Mouse (Mus musculus): Measurements from ENCODE around the gene Frat2. TPM values are rescaled to one million over a fixed set of nuclear protein-coding genes. Genes with fewer than 3 reads are reported as not detected.
A peak's percentile ranks its signal among the peaks of the same experiment; 100 is the strongest.

Frat2 gene
- polyA plus RNA-seq, 1 experiment from 2014 or later = 10.7 TPM

DNA sequence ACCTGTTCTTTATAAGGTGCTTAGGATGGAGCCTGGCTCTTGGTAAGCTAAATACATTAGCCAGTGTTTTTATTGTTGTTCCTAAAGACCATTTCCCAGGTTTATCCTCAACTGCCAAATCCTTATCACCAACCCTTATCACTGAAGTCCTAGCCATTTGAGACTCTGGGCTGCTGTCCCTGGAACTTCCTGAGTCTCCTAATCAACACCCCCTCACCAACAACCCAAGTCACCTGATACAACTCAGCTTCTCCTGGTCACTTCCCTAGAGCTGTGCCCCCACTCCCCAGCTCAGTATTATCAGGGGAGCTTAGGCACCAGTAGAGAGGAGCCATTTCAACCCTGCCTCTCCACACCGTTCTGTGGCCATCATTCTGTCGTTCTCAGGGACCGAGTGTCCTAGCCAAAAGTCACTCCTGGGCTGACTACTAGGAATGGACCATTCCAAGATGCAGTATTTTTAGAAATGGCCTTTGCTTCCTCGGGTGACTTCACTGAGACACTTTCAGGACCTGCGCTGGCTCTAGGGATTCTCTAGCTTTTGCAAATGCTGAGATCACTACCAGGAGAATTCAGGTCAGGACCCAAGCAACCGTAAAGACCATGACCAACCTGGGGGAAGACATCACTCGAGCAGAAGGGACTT lies 6.7 kb downstream of the Frat2 start:
- Histone ChIP-seq H3K4me3 (replicated peaks) (no peak overlapping the region), H3K36me3 (no peaks in the 10 kb centered on the region), H3K9ac (no peak overlapping the region), H3K27me3 (replicated peaks) (no peaks in the 10 kb centered on the region), H3K27ac (no peak overlapping the region), H3K4me2 (replicated peaks) (no peak overlapping the region), H3K9me3 (no peaks in the 10 kb centered on the region), H3K4me1 (replicated peaks) (peaks cover 11% of the 10 kb centered on the region; the same call in 1 of the 2 replicates)
- ATAC-seq = no peak
- WGBS = 73% methylated on average over 7 of the region's 7 CpGs

DNA sequence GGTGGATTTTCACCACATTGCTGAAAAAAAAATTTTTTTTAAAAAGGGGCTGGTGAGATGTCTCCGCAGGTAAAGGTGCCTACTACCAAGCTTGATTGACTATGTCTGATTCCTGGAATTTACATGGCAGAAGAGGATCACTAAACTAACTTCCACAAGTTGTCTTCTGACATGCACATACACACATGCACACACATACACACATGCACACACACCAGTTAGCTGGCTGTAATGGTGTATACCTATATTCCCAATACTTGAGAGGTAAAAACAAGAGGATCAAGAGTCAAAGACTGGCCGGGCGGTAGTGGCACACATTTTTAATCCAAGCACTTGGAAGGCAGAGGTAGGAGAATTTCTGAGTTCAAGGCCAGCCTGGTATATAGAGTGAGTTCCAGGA lies 8.2 kb downstream of the Frat2 start:
- ATAC-seq = no peak
- Histone ChIP-seq H3K4me2 (replicated peaks) (0 out of 2 replicates have a peak overlapping the region, but pooled peaks have one; percentile 24), H3K4me1 (replicated peaks) (peaks cover 8% of the 10 kb centered on the region; the same call in 1 of the 2 replicates), H3K27ac (peak overlapping the region; percentile 63), H3K27me3 (replicated peaks) (no peaks in the 10 kb centered on the region), H3K9me3 (no peaks in the 10 kb centered on the region), H3K36me3 (no peaks in the 10 kb centered on the region), H3K9ac (no peak overlapping the region), H3K4me3 (replicated peaks) (no peak overlapping the region)
- WGBS = 91% methylated on average over 3 of the region's 3 CpGs

DNA sequence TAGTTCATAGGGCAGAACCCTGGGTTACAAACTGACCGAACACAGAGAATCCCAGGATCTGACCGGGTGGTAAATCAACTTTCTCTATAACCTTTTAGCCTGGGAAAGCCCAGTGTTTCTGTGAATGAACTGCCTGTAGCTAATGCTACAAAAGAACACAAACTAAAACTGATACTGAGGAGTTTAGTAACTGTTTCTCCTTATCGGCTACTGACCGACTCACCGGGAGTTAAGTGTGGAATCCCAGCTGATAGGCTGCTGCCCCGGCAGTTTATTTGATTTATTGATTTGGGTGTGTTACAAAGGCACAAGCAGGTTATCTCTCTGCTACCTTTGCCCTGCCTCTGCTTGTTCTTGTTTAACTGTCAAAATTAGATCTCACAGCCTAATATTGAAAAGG lies 9.1 kb downstream of the Frat2 start:
- Histone ChIP-seq H3K36me3 (no peaks in the 10 kb centered on the region), H3K9me3 (no peaks in the 10 kb centered on the region), H3K4me3 (replicated peaks) (peak overlapping the region; percentile 9; the same call in 1 of the 2 replicates), H3K27ac (peak overlapping the region; percentile 77), H3K27me3 (replicated peaks) (no peaks in the 10 kb centered on the region), H3K4me1 (replicated peaks) (peaks cover 8% of the 10 kb centered on the region; the same call in 1 of the 2 replicates), H3K4me2 (replicated peaks) (peak overlapping the region; percentile 47), H3K9ac (no peak overlapping the region)
- 23% methylated on average over 6 of the region's 6 CpGs for WGBS
- ATAC-seq = peak; percentile 74

DNA sequence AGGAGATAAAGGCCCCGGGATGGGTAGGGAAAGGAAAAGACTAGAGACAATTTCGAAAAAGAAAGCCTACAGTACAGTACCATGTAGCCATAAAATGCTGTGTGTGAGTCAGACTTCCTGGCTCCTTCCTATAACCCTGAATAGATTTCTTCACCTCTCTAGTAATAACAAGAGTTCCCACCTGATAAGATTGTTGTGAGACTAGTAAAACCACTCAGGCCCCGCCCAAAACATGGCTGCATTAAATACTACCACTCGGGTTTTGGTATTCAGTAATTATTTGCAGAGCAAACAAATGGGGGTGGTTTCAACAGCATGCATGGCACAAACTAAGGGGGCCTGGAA lies 10.0 kb downstream of the Frat2 start:
- Histone ChIP-seq H3K4me3 (replicated peaks) (no peak overlapping the region), H3K4me1 (replicated peaks) (peaks cover 8% of the 10 kb centered on the region; the same call in 1 of the 2 replicates), H3K4me2 (replicated peaks) (peak overlapping the region; percentile 47), H3K27ac (peak overlapping the region; percentile 77), H3K36me3 (no peaks in the 10 kb centered on the region), H3K9ac (no peak overlapping the region), H3K27me3 (replicated peaks) (no peaks in the 10 kb centered on the region), H3K9me3 (no peaks in the 10 kb centered on the region)
- 35% methylated on average over 4 of the region's 4 CpGs for WGBS
- ATAC-seq = peak; percentile 80

DNA sequence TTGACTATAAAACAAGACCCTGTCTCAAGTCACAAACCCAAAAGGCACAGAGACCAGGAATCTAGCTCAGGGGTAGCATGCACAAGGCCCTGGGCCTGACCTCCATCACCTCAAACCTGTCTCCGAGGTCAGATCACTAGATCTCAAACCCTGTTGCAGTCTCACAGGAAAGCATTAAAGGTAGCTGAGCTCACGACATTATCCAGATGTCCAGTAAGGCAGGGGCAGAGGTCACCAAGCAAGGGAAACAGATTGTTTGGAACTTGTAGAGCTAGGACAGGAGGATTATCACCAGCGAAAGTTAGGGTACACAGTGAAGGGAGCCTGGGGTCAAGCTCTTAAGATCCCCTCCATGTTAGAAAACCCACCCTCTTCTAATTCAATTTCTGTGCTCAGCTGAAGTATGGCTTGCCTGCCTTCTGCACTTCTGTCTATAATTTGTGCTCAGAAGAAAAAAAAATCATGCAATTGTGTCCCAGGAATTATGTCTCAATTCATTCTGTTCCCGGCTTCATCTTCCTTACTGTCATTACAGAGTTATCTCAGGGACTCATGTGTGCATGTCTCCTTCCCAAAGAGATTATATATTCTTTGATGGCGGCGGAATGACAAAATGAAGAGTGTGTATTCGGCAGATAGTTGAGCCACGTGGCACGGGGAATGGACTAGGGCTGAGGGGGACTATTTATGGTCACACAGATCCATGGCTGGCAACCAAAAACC lies 10.6 kb downstream of the Frat2 start:
- Histone ChIP-seq H3K4me2 (replicated peaks) (peak overlapping the region; percentile 47), H3K36me3 (no peaks in the 10 kb centered on the region), H3K4me1 (replicated peaks) (peaks cover 8% of the 10 kb centered on the region; the same call in 1 of the 2 replicates), H3K9ac (no peak overlapping the region), H3K27me3 (replicated peaks) (no peaks in the 10 kb centered on the region), H3K9me3 (no peaks in the 10 kb centered on the region), H3K4me3 (replicated peaks) (no peak overlapping the region), H3K27ac (peak overlapping the region; percentile 72)
- 29% methylated on average over 9 of the region's 9 CpGs for WGBS
- ATAC-seq = no peak; the same call in 1 of the 2 replicates

DNA sequence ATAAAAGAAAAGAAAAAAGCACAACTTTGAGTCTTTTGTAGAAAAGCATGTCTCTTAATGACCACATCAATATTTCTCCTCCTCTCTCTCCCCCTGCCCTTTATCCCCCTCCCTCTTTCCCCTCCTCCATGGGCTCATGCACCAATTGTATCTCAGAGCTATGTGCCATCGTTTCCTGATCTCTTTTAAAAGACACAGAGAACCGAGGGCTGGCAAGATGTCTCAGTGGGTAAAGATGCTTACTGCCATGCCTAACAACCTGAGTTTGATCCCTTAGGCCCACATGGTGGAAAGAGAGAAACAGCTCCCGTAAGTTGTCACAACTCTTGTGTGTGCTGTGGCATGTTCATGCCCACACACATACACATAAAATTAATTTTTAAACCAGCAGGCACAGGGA lies 11.2 kb downstream of the Frat2 start:
- peaks cover 5% of the 10 kb centered on the region; the same call in 1 of the 2 replicates for H3K27me3 ChIP-seq (replicated peaks)
- H3K9me3 ChIP-seq = no peaks in the 10 kb centered on the region
- peak overlapping the region; percentile 72; the same call in 1 of the 2 replicates for H3K27ac ChIP-seq
- 38% methylated on average over 3 of the region's 3 CpGs for WGBS
- no peak overlapping the region for H3K4me3 ChIP-seq (replicated peaks)
- H3K4me1 ChIP-seq (replicated peaks) = peaks cover 13% of the 10 kb centered on the region
- H3K9ac ChIP-seq = no peak overlapping the region
- no peaks in the 10 kb centered on the region for H3K36me3 ChIP-seq
- no peak for ATAC-seq
- H3K4me2 ChIP-seq (replicated peaks) = no peak overlapping the region

DNA sequence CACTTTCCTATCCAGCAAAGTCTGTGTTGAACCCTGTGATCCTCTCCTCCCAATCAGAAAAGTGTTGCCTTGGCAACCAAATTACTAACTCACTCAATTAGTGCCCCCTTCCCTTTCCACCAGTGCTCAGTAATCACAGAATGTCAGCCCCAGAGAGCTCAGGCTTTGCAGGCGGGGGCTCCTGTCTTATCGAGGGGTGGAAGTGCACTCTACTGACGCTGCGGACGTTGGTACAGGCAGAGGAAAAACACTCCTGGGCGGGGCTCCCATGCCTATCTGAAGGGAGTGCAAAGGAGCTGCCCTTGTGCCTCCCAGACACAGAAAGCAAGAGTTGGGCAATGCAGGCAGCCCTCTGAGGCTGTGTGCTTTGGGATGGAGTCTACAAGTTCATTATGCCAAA lies 12.1 kb downstream of the Frat2 start:
- Histone ChIP-seq H3K9me3 (no peaks in the 10 kb centered on the region), H3K27ac (peak overlapping the region; percentile 8), H3K9ac (no peak overlapping the region), H3K4me3 (replicated peaks) (no peak overlapping the region), H3K4me1 (replicated peaks) (peaks cover 17% of the 10 kb centered on the region), H3K27me3 (replicated peaks) (peaks cover 6% of the 10 kb centered on the region; the same call in 1 of the 2 replicates), H3K4me2 (replicated peaks) (peak overlapping the region; percentile 33; the same call in 1 of the 2 replicates), H3K36me3 (no peaks in the 10 kb centered on the region)
- peak; percentile 77 for ATAC-seq
- WGBS = 2% methylated on average over 6 of the region's 6 CpGs

DNA sequence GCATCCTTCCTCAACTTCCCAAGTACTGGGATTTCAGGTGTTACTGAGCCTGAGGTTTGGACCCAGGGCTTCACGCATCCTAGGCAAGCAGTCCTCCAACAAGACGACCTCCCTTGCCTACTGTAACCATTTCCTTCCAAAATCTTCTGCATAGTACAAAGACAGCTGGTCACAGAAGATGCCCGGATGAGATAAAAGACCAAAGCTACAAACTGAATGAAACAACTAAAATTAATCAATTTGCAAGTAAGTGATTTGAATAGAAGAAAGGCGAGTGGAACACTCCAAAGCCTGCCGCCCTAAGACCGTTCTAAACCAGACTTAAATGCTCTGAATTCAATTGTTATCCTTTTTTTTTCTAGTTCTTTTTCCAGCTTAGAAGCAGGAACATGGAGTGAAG lies 12.5 kb downstream of the Frat2 start:
- no peaks in the 10 kb centered on the region for H3K36me3 ChIP-seq
- ATAC-seq = no peak
- WGBS = 61% methylated on average over 6 of the region's 6 CpGs
- peaks cover 6% of the 10 kb centered on the region; the same call in 1 of the 2 replicates for H3K27me3 ChIP-seq (replicated peaks)
- 0 out of 2 replicates have a peak overlapping the region, but pooled peaks have one; percentile 33 for H3K4me2 ChIP-seq (replicated peaks)
- H3K9ac ChIP-seq = no peak overlapping the region
- peak overlapping the region; percentile 8; the same call in 1 of the 2 replicates for H3K27ac ChIP-seq
- no peak overlapping the region for H3K4me3 ChIP-seq (replicated peaks)
- H3K9me3 ChIP-seq = no peaks in the 10 kb centered on the region
- H3K4me1 ChIP-seq (replicated peaks) = peaks cover 20% of the 10 kb centered on the region

DNA sequence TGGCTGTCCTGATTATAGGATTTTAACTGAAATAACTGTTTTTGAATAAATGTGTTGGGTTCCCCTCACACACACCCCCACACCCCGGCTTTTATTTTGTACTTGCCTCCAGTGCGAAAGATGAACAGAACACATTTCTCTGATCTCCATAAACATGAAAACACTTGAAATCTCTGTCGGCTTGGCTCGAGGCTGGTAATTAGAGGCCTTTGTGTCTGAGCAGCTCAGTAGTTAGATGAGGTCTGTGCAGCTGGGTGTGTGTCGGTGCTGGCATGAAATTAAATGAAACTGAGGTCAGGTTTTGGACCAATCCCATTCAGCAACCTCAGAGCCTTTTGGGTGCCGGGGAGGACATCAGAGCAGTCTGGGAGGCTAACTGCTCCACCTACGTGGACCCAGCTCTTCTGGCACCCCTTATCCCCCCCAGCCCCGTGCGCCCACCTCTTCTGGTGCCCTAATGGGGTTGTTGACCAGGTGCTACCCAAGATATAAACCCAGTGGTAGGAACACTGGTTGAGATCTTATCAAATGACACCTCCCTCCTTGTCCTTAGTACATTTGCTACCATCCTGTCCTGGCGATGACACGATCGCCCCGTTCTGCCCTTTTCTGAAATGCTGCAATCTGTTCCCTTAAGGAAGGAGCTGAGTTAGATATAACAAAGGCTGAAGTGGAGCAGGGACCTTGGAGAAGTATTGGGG lies 15.3 kb downstream of the Frat2 start:
- H3K36me3 ChIP-seq = no peaks in the 10 kb centered on the region
- H3K4me1 ChIP-seq (replicated peaks) = peaks cover 20% of the 10 kb centered on the region
- ATAC-seq = no peak
- no peak overlapping the region for H3K9ac ChIP-seq
- H3K9me3 ChIP-seq = no peaks in the 10 kb centered on the region
- no peak overlapping the region for H3K27ac ChIP-seq
- peaks cover 6% of the 10 kb centered on the region; the same call in 1 of the 2 replicates for H3K27me3 ChIP-seq (replicated peaks)
- no peak overlapping the region for H3K4me3 ChIP-seq (replicated peaks)
- 84% methylated on average over 13 of the region's 13 CpGs for WGBS
- H3K4me2 ChIP-seq (replicated peaks) = peak overlapping the region; percentile 85

DNA sequence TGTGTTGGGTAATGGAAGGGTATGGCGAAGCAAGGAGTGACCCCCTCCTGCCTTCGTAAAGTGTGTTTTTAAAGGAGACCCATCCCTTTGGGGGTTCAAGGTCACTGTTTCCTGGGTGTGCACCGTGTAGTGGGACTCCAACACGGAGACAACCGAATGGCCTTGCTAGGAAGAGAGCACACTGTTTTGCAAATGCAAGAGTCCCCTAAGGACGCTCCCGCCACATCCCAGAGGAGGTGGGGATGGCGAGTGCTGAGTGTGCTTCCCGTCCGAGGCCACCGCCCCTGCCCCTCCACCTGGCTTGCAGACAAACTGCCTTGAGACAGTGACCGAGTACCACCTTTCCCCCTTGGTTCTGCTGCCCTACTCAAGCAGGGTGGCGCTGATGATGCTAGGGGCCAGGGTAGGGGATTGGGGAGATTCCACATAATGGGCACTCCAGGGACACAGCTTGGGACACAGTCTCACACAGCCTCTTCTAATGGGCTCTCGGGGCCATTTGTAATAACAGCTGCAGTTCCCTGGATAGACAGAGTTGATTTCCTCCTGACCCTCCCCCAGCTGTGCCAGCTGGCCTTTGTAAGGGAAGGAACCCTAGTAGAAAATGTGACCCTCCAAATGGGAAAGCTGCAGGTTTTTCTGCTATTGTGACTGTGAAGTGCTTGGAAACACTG lies 16.1 kb downstream of the Frat2 start:
- Histone ChIP-seq H3K4me2 (replicated peaks) (peak overlapping the region; percentile 85), H3K27ac (0 out of 2 replicates have a peak overlapping the region, but pooled peaks have one; percentile 32), H3K36me3 (no peaks in the 10 kb centered on the region), H3K9ac (0 out of 2 replicates have a peak overlapping the region, but pooled peaks have one; percentile 73), H3K4me1 (replicated peaks) (peaks cover 16% of the 10 kb centered on the region), H3K4me3 (replicated peaks) (peak overlapping the region; percentile 72), H3K9me3 (no peaks in the 10 kb centered on the region), H3K27me3 (replicated peaks) (peaks cover 6% of the 10 kb centered on the region; the same call in 1 of the 2 replicates)
- ATAC-seq = no peak
- WGBS = 12% methylated on average over 14 of the region's 14 CpGs

DNA sequence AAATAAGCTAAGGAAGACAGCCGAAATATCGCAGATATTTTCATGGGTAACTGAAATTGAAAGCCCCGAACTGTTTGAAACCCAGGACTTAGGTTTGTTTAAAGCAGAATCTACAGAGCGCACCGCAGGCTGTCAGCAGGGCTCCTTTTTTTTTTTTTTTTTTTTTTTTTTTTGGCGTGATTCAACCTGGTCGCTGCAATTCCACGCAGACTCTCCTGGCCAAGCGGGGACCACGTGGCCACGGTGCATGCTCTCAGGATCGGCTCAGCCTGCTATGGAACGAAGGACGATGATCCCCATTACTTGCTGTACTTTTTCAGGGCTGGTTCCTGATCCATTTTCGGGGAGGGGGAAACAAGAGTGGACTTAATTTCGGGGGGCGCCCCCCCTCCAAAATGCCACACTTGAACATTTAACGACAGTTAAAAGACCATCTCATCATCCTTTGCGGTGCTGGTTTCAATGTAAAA lies 16.8 kb downstream of the Frat2 start:
- H3K27ac ChIP-seq = no peak overlapping the region
- ATAC-seq = no peak

More for the DNA sequence above, 16.8 kb downstream of the Frat2 start:
- peak overlapping the region; percentile 85 for H3K4me2 ChIP-seq (replicated peaks)
- peak overlapping the region; percentile 73 for H3K9ac ChIP-seq
- WGBS = under 1% methylated on average over 19 of the region's 19 CpGs
- H3K27me3 ChIP-seq (replicated peaks) = peaks cover 6% of the 10 kb centered on the region; the same call in 1 of the 2 replicates
- peaks cover 16% of the 10 kb centered on the region for H3K4me1 ChIP-seq (replicated peaks)
- H3K36me3 ChIP-seq = no peaks in the 10 kb centered on the region
- H3K9me3 ChIP-seq = no peaks in the 10 kb centered on the region
- peak overlapping the region; percentile 72 for H3K4me3 ChIP-seq (replicated peaks)

All from intestine, embryonic 15.5 days (tissue).